Mouse (Mus musculus) kidney, adult 8-10 months (tissue): ENCODE measurements at regions not wholly inside any gene's neighbourhood (a gene's known extent, or its start where the extent isn't known, plus 50 kb on each side); places are given as distances from the start of the nearest gene placed in this dataset.
A peak's percentile ranks its signal among the peaks of the same experiment; 100 is the strongest.

Source experiments
- DNase-seq, 2 experiments: peaks; one replicate each; pipeline ENCODE4 v3.0.0; 2022

- peak; percentile 47 to 57 for DNase-seq
These were observed 52.0 kb upstream of the Trp53i11 start for GRCm38 (mm10) chr2:93135324-93135723.

- no peak for DNase-seq
These were observed 53.9 kb upstream of the Trp53i11 start for GRCm38 (mm10) chr2:93133301-93133971.

GRCm38 (mm10) chr2:93131825-93132623 lies 55.3 kb upstream of the Trp53i11 start:
- DNase-seq: peak; percentile 59 to 62

GRCm38 (mm10) chr2:93131236-93131635 lies 56.1 kb upstream of the Trp53i11 start:
- DNase-seq: no peak

- DNase-seq: no peak
These were observed 58.2 kb upstream of the Trp53i11 start for GRCm38 (mm10) chr2:93129176-93129575.

GRCm38 (mm10) chr2:93126595-93127165 lies 60.7 kb upstream of the Trp53i11 start:
- DNase-seq: peak; percentile 87

- DNase-seq: no peak
These were observed 61.2 kb upstream of the Trp53i11 start for GRCm38 (mm10) chr2:93126112-93126511.

GRCm38 (mm10) chr2:93124866-93125467 lies 62.4 kb upstream of the Trp53i11 start:
- no peak for DNase-seq

GRCm38 (mm10) chr2:93123829-93124228 lies 63.5 kb upstream of the Trp53i11 start:
- DNase-seq: no peak

- no peak for DNase-seq
These were observed 67.0 kb upstream of the Trp53i11 start for GRCm38 (mm10) chr2:93120386-93120785.

- no peak for DNase-seq
These were observed 68.3 kb upstream of the Trp53i11 start for GRCm38 (mm10) chr2:93119001-93119400.

GRCm38 (mm10) chr2:93115303-93115702 lies 69.3 kb upstream of the Prdm11 start:
- no peak for DNase-seq

- DNase-seq: no peak
These were observed 68.0 kb upstream of the Prdm11 start for GRCm38 (mm10) chr2:93113929-93114328.

GRCm38 (mm10) chr2:93112320-93112719 lies 66.4 kb upstream of the Prdm11 start:
- DNase-seq: no peak

GRCm38 (mm10) chr2:93110898-93111297 lies 64.9 kb upstream of the Prdm11 start:
- no peak for DNase-seq

GRCm38 (mm10) chr2:93106581-93106980 lies 60.6 kb upstream of the Prdm11 start:
- no peak for DNase-seq

GRCm38 (mm10) chr2:93101991-93102390 lies 56.0 kb upstream of the Prdm11 start:
- DNase-seq: no peak

- no peak for DNase-seq
These were observed 53.8 kb upstream of the Prdm11 start for GRCm38 (mm10) chr2:93099780-93100179.

GRCm38 (mm10) chr2:93097016-93097415 lies 51.0 kb upstream of the Prdm11 start:
- no peak for DNase-seq

- no peak for DNase-seq
These were observed 50.2 kb upstream of the Prdm11 start for GRCm38 (mm10) chr2:93096078-93096729.
